Mouse (Mus musculus) stomach, postnatal 0 days (tissue): Measurements from ENCODE around the gene Eif2b2. TPM values are rescaled to one million over a fixed set of nuclear protein-coding genes. Genes with fewer than 3 reads are reported as not detected.

ENCODE experiments used
- ATAC-seq: fragments of 200-750 bp; cut with Nextera tagmentation; 2 replicates; pipeline ENCODE4 v1.8.0; 2017; ENCODE audit not compliant: low FRiP score, low TSS enrichment
- DNase-seq: peaks from one replicate; pipeline ENCODE4 v3.0.0-alpha.2; 2016; ENCODE audit warnings: low spot score
- H3K27ac ChIP-seq: fragments of 300-500 bp; sonication (generic); replicated peaks from 2 replicates; pipeline ENCODE4 v1.5.1; 2014; ENCODE audit warnings: mild to moderate bottlenecking, control low read depth
- H3K27me3 ChIP-seq: fragments of 300-500 bp; sonication (generic); 2 replicates; pipeline ENCODE4 v1.6.1; 2014; ENCODE audit warnings: low read length; ENCODE audit not compliant: control insufficient read depth, insufficient read depth
- H3K36me3 ChIP-seq: fragments of 300-500 bp; sonication (generic); 2 replicates; pipeline ENCODE4 v1.6.1; 2014; ENCODE audit warnings: low read length, mixed read lengths; ENCODE audit not compliant: control insufficient read depth, insufficient read depth
- H3K4me1 ChIP-seq: fragments of 300-500 bp; sonication (generic); replicated peaks from 2 replicates; pipeline ENCODE4 v1.6.1; 2014; ENCODE audit warnings: antibody characterized with exemption; ENCODE audit not compliant: control insufficient read depth, insufficient read depth
- H3K4me2 ChIP-seq: fragments of 300-500 bp; sonication (generic); replicated peaks from 2 replicates; pipeline ENCODE4 v1.6.1; 2014; ENCODE audit warnings: low read depth, mild to moderate bottlenecking, control low read depth, moderate library complexity
- H3K4me3 ChIP-seq: fragments of 300-500 bp; sonication (generic); 2 replicates; pipeline ENCODE4 v1.5.1; 2014; ENCODE audit warnings: low read depth, low read length, control low read depth
- H3K9ac ChIP-seq: fragments of 300-500 bp; sonication (generic); 2 replicates; pipeline ENCODE4 v1.6.1; 2014; ENCODE audit warnings: mild to moderate bottlenecking, low read length, control low read depth, mixed read lengths
- H3K9me3 ChIP-seq: fragments of 300-500 bp; sonication (generic); 2 replicates; pipeline ENCODE4 v1.6.1; 2016; ENCODE audit warnings: low read length; ENCODE audit not compliant: control insufficient read depth
- CTCF ChIP-seq: IDR thresholded peaks from 2 replicates; pipeline ENCODE4 v1.5.1; 2016; ENCODE audit warnings: antibody characterized with exemption, low read depth, mild to moderate bottlenecking, moderate library complexity
- EP300 ChIP-seq: optimal IDR thresholded peaks from 2 replicates; pipeline ENCODE3; 2016; ENCODE audit warnings: antibody characterized with exemption
- WGBS: fragments of 180-500 bp; shearing (Covaris S2); extraction: QIAGEN DNeasy Blood & Tissue Kit; methylation state at CpG from one replicate; pipeline ENCODE4 v1.1.7; 2014; 5-methylcytosine and 5-hydroxymethylcytosine counted together
- polyA plus RNA-seq: library from polyadenylated mRNA; unstranded; fragments of >200 nt; fragmentation: Nextera tagmentation; extraction: Ambion mirVana; gene quantifications from 2 replicates; pipeline ENCODE4 v1.2.1, GENCODE M21; 2015

Eif2b2 gene
- polyA plus RNA-seq, 1 experiment from 2014 or later, result 58.7 TPM

DNA sequence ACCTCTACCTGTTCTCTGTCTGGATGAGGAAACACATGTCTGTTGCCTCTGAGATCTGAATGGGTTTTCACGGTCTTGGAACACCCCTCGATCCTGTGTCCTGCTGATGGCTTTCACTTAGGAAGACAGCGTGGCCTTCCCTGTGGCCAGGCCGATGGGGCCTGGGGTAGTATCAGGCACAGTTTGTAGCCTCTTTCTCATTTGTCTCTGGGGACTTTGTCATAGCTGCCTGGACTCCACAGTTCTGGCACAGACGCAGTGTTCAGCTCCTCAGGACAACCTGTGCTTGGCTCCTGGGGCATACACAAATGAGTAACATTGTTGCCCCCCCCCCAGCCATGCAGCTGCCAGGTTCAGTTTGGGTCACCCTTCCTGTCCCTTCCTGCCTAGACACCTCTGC is 24.2 kb upstream of the Eif2b2 start:
- WGBS, result 70% methylated on average over 5 of the region's 5 CpGs
- ATAC-seq, result no peak

DNA sequence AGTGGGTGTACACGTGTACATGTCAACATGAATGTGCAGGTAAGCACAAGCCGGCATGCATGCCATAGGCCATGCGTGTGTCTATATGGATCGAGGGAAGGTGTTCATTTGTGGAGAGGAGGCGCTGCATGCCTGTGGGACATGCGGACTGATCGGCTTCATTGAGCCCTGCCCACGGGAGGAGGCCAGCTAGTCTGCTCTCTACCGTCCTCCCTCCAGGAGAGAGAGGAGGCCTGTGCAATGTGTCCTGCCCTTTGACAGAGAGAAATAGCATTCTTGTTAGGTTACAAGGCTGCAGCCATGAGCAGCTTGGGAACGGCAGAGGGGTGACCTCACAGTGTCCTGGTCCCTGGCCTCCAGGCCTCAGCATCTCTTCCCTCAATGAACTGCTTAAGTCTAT is 23.1 kb upstream of the Eif2b2 start:
- H3K27ac ChIP-seq, result no peak overlapping the region
- no peak overlapping the region for H3K4me3 ChIP-seq
- no peaks in the 10 kb centered on the region for H3K9me3 ChIP-seq
- TF ChIP-seq CTCF (no peak), EP300 (no peak)
- peaks cover 6% of the 10 kb centered on the region; the same call in 1 of the 2 replicates for H3K4me1 ChIP-seq
- H3K27me3 ChIP-seq, result no peaks in the 10 kb centered on the region
- H3K36me3 ChIP-seq, result no peaks in the 10 kb centered on the region
- no peak overlapping the region for H3K4me2 ChIP-seq
- 85% methylated on average over 10 of the region's 10 CpGs for WGBS
- H3K9ac ChIP-seq, result no peak overlapping the region
- no peak for DNase-seq
- no peak for ATAC-seq

More for the DNA sequence above, 24.2 kb upstream of the Eif2b2 start:
- H3K27ac ChIP-seq, result peak overlapping the region; percentile 59; the same call in 1 of the 2 replicates
- H3K36me3 ChIP-seq, result no peaks in the 10 kb centered on the region
- no peak for TF ChIP-seq EP300
- no peak for TF ChIP-seq CTCF
- no peak overlapping the region for H3K4me3 ChIP-seq
- no peak for DNase-seq
- H3K4me2 ChIP-seq, result no peak overlapping the region
- no peaks in the 10 kb centered on the region for H3K27me3 ChIP-seq
- H3K9ac ChIP-seq, result no peak overlapping the region
- no peaks in the 10 kb centered on the region for H3K9me3 ChIP-seq
- peaks cover 6% of the 10 kb centered on the region; the same call in 1 of the 2 replicates for H3K4me1 ChIP-seq

DNA sequence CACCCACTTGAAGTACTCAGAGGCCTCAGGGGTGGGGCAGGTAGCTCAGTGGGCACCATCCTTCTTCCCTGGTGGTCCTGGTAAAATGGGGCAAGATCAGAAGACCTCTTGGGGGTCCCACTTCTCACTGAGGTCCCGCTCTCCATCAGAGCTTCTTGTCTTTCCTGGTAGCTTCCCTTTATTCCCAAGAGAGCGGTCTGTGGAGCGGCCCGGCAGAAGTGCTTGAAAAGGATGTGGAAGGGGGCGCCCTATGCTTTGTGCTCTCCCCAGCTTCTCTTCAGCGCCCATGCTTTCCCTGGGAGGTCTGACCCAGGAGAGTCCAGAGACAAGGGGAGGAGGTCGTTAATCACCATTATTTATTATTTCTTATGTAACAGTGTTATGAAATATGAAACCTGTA is 21.9 kb upstream of the Eif2b2 start:
- ATAC-seq, result no peak
- no peaks in the 10 kb centered on the region for H3K9me3 ChIP-seq
- WGBS, result 60% methylated on average over 7 of the region's 7 CpGs
- H3K4me1 ChIP-seq, result peaks cover 4% of the 10 kb centered on the region; the same call in 1 of the 2 replicates
- no peak overlapping the region for H3K4me3 ChIP-seq
- no peaks in the 10 kb centered on the region for H3K27me3 ChIP-seq
- no peak overlapping the region for H3K9ac ChIP-seq
- TF ChIP-seq CTCF, result no peak
- no peak for TF ChIP-seq EP300
- H3K27ac ChIP-seq, result no peak overlapping the region
- H3K4me2 ChIP-seq, result no peak overlapping the region
- H3K36me3 ChIP-seq, result no peaks in the 10 kb centered on the region
- no peak for DNase-seq

DNA sequence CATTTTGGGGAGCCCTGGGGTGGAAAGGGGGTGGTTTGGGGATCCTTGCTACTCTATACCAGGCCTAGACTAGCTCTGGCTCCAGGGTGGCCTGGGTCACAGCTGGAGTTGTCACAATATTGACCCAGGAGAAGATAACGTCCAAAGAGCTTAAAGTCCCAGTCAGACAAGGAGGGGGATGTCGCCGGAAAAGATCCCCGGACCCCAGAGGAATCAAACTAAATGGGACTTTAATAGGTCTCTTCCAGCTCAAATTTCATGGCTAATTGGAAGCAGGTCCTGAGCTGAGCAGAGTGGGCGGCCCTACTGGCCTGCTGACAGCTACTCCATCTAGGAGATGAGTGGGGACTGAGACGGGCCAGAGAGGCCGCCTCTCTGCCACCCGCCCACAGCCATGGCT is 21.3 kb upstream of the Eif2b2 start:
- H3K27ac ChIP-seq, result no peak overlapping the region
- TF ChIP-seq CTCF, result no peak
- TF ChIP-seq EP300, result no peak
- ATAC-seq, result no peak
- no peak overlapping the region for H3K4me3 ChIP-seq
- DNase-seq, result peak; percentile 11
- no peak overlapping the region for H3K9ac ChIP-seq
- 0 out of 2 replicates have a peak, but pooled peaks cover 2% of the 10 kb centered on the region for H3K4me1 ChIP-seq
- no peaks in the 10 kb centered on the region for H3K36me3 ChIP-seq
- H3K9me3 ChIP-seq, result no peaks in the 10 kb centered on the region
- H3K4me2 ChIP-seq, result no peak overlapping the region
- WGBS, result 41% methylated on average over 8 of the region's 8 CpGs
- H3K27me3 ChIP-seq, result no peaks in the 10 kb centered on the region

DNA sequence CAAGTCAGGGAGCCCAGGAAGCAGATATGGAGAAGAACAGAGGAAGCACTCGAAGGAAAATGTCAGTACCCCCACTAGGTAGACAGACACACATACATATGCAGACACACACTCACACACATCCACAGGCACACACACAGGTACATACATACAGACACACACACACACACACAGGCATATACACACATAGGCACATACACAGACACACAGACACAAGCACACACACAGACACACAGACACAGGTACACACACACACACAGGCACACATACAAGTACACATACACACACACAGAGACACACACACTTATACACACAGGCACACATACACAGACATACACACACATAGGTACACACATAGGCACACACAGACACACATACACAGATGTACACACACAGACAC is 19.3 kb upstream of the Eif2b2 start:
- H3K4me2 ChIP-seq, result no peak overlapping the region
- H3K4me1 ChIP-seq, result no peaks in the 10 kb centered on the region
- no peak for TF ChIP-seq CTCF
- TF ChIP-seq EP300, result no peak
- no peaks in the 10 kb centered on the region for H3K9me3 ChIP-seq
- H3K4me3 ChIP-seq, result no peak overlapping the region
- DNase-seq (no peak), ATAC-seq (no peak)
- no peaks in the 10 kb centered on the region for H3K36me3 ChIP-seq
- H3K9ac ChIP-seq, result no peak overlapping the region
- H3K27me3 ChIP-seq, result no peaks in the 10 kb centered on the region
- no peak overlapping the region for H3K27ac ChIP-seq
- WGBS, result 74% methylated on average over 1 of the region's 1 CpGs

DNA sequence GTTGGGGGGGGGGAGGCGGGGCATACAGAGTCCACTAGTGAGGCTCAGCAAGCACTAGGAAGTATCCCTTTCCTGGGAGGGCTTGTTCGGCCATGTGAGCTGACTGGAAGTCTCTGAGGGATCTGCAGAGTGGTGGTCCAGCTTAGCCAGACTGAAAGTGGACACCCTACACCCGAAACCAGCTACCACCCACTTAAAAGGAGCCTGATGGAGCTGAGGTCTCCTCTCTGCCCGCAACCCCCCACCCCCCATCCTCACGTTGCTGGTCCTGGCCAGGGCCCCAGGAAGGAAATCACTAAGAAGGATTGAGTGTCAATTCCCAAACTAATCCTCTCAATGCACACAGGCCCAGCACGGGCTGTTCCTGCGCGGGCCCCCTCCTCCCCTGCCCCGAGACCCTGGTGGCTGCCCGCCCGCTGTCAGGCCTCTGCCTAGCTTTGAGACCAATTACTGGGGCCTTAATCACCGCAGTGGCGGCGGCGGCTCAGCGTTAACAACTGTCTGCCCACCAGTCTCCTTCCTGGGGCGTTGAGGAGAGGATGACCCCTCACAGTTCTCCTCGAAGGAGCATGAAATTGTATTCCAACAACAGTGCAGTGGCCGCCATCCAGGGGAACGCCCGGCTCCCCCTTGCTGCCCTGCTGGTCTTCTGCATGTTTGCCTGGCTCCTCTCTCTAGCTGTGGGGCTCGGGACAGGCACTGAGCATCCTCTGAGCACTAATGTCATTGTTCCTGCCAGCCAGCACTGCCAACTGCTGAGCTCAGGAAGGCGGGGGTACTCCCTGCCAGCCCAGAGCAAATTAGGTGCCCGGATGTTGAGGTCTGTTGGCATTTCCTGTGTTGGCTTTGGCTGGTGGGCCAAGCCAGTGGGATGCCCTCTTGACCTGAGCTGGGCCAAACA is 18.1 kb upstream of the Eif2b2 start:
- H3K4me2 ChIP-seq, result no peak overlapping the region
- DNase-seq, result no peak
- H3K4me1 ChIP-seq, result no peaks in the 10 kb centered on the region
- H3K27me3 ChIP-seq, result no peaks in the 10 kb centered on the region
- no peak overlapping the region for H3K4me3 ChIP-seq
- no peak overlapping the region for H3K9ac ChIP-seq
- TF ChIP-seq CTCF (no peak; the same call in 1 of the 2 replicates), EP300 (no peak)
- 33% methylated on average over 24 of the region's 24 CpGs for WGBS
- H3K36me3 ChIP-seq, result no peaks in the 10 kb centered on the region
- no peaks in the 10 kb centered on the region for H3K9me3 ChIP-seq
- no peak overlapping the region for H3K27ac ChIP-seq
- no peak for ATAC-seq
